Mouse (Mus musculus): ENCODE data around the gene Gemin5.

- TF ChIP-seq CTCF (conservative IDR thresholded peaks at IDR 0.05; ENCODE audit: low read length) (no peak), NANOG (IDR thresholded peaks at IDR 0.05; ENCODE audit: borderline replicate concordance, low read length) (no peak)
Measured at GRCm38 (mm10) chr11:58103697-58104306, 64.5 kb downstream of the Gemin5 start, which contains the start of gene Cnot8.

Measured in E14TG2a.4 (cell line).